Mouse (Mus musculus) neural tube, embryonic 13.5 days (tissue): ENCODE data around the gene Hint1. TPM values are rescaled to one million over a fixed set of nuclear protein-coding genes. Genes with fewer than 3 reads are reported as not detected.

Source experiments
- ATAC-seq: fragments of 200-750 bp; cut with Nextera tagmentation; 2 replicates; pipeline ENCODE4 v1.8.0; 2017; ENCODE audit warnings: low read depth, mild to moderate bottlenecking, moderate TSS enrichment, moderate library complexity
- H3K27ac ChIP-seq: fragments of 300-500 bp; sonication (generic); replicated peaks from 2 replicates; pipeline ENCODE4 v1.5.1; 2015; ENCODE audit warnings: moderate library complexity, mild to moderate bottlenecking, inconsistent platforms
- H3K27me3 ChIP-seq: fragments of 300-500 bp; sonication (generic); 2 replicates; pipeline ENCODE4 v1.6.1; 2015; ENCODE audit warnings: mild to moderate bottlenecking, inconsistent platforms
- H3K36me3 ChIP-seq: fragments of 300-500 bp; sonication (generic); 2 replicates; pipeline ENCODE4 v1.6.1; 2015; ENCODE audit warnings: mild to moderate bottlenecking, inconsistent platforms
- H3K4me1 ChIP-seq: fragments of 300-500 bp; sonication (generic); replicated peaks from 2 replicates; pipeline ENCODE4 v1.6.1; 2015; ENCODE audit warnings: inconsistent platforms
- H3K4me2 ChIP-seq: fragments of 300-500 bp; sonication (generic); 2 replicates; pipeline ENCODE4 v1.6.1; 2015; ENCODE audit warnings: inconsistent platforms, mild to moderate bottlenecking, moderate library complexity
- H3K4me3 ChIP-seq: fragments of 300-500 bp; sonication (generic); 2 replicates; pipeline ENCODE4 v1.5.1; 2015; ENCODE audit warnings: mild to moderate bottlenecking, inconsistent platforms
- H3K9ac ChIP-seq: fragments of 300-500 bp; sonication (generic); 2 replicates; pipeline ENCODE4 v1.6.1; 2015; ENCODE audit warnings: moderate library complexity, mild to moderate bottlenecking, inconsistent platforms
- H3K9me3 ChIP-seq: fragments of 300-500 bp; sonication (generic); 2 replicates; pipeline ENCODE4 v1.6.1; 2016; ENCODE audit warnings: inconsistent platforms
- WGBS: fragments of 180-500 bp; shearing (Covaris S2); methylation state at CpG from one replicate; pipeline ENCODE4 v1.1.7; 2015; 5-methylcytosine and 5-hydroxymethylcytosine counted together
- polyA plus RNA-seq: library from polyadenylated mRNA; unstranded; fragments of >200 nt; fragmentation: Nextera tagmentation; extraction: Ambion mirVana; gene quantifications from 2 replicates; pipeline ENCODE4 v1.2.1, GENCODE M21; 2015

The Hint1 gene
- polyA plus RNA-seq = 715 and 824 TPM in 2 replicates

GRCm38 (mm10) chr11:54866119-54867048, at the start of gene Hint1:
Gene Hint1, plus strand, starts transcription at chr11:54866383.
- H3K9ac ChIP-seq = peak within 1 kb of the TSS; percentile 98
- peak within 1 kb of the TSS; percentile 91 for H3K27ac ChIP-seq
- H3K4me3 ChIP-seq = peak within 1 kb of the TSS; percentile 82
- no peaks in the 10 kb centered on the region for H3K27me3 ChIP-seq
- peak; percentile 81 for ATAC-seq
- WGBS = 2% methylated on average over 100 of the region's 107 CpGs
- no peaks in the 10 kb centered on the region for H3K9me3 ChIP-seq
- peak within 1 kb of the TSS; percentile 82 for H3K4me2 ChIP-seq
- H3K4me1 ChIP-seq = peaks cover 45% of the 10 kb centered on the region
- peaks cover 19% of the 10 kb centered on the region for H3K36me3 ChIP-seq

- WGBS = 41% methylated on average over 4 of the region's 4 CpGs
- Histone ChIP-seq H3K27ac (peak overlapping the region; percentile 35; the same call in 1 of the 2 replicates), H3K4me2 (no peak overlapping the region), H3K9ac (no peak overlapping the region), H3K4me3 (no peak overlapping the region), H3K9me3 (no peaks in the 10 kb centered on the region), H3K36me3 (no peaks in the 10 kb centered on the region), H3K27me3 (no peaks in the 10 kb centered on the region), H3K4me1 (peaks cover 39% of the 10 kb centered on the region)
- no peak for ATAC-seq
Measured at GRCm38 (mm10) chr11:54817449-54817848, 48.7 kb upstream of the Hint1 start.

GRCm38 (mm10) chr11:54819489-54819888, 46.7 kb upstream of the Hint1 start:
- no peak for ATAC-seq
- no peaks in the 10 kb centered on the region for H3K27me3 ChIP-seq
- H3K4me1 ChIP-seq = peaks cover 26% of the 10 kb centered on the region
- H3K4me3 ChIP-seq = no peak overlapping the region
- H3K27ac ChIP-seq = no peak overlapping the region
- H3K36me3 ChIP-seq = no peaks in the 10 kb centered on the region
- no peaks in the 10 kb centered on the region for H3K9me3 ChIP-seq
- no peak overlapping the region for H3K4me2 ChIP-seq
- no peak overlapping the region for H3K9ac ChIP-seq
- WGBS = 60% methylated on average over 7 of the region's 7 CpGs

GRCm38 (mm10) chr11:54823467-54823866, 42.7 kb upstream of the Hint1 start:
- H3K4me3 ChIP-seq = no peak overlapping the region
- ATAC-seq = no peak
- H3K36me3 ChIP-seq = no peaks in the 10 kb centered on the region
- H3K9me3 ChIP-seq = no peaks in the 10 kb centered on the region
- 87% methylated on average over 4 of the region's 4 CpGs for WGBS
- no peaks in the 10 kb centered on the region for H3K27me3 ChIP-seq
- H3K4me1 ChIP-seq = peaks cover 14% of the 10 kb centered on the region
- H3K9ac ChIP-seq = no peak overlapping the region; the same call in 1 of the 2 replicates
- H3K4me2 ChIP-seq = no peak overlapping the region
- H3K27ac ChIP-seq = no peak overlapping the region

GRCm38 (mm10) chr11:54825774-54826173, 40.4 kb upstream of the Hint1 start:
- no peaks in the 10 kb centered on the region for H3K9me3 ChIP-seq
- 83% methylated on average over 4 of the region's 4 CpGs for WGBS
- no peaks in the 10 kb centered on the region for H3K27me3 ChIP-seq
- no peak overlapping the region for H3K4me2 ChIP-seq
- H3K9ac ChIP-seq = no peak overlapping the region
- no peak for ATAC-seq
- no peaks in the 10 kb centered on the region for H3K36me3 ChIP-seq
- H3K27ac ChIP-seq = no peak overlapping the region
- H3K4me1 ChIP-seq = no peaks in the 10 kb centered on the region; the same call in 1 of the 2 replicates
- H3K4me3 ChIP-seq = no peak overlapping the region

- WGBS = 84% methylated on average over 8 of the region's 8 CpGs
- H3K4me3 ChIP-seq = no peak overlapping the region
- H3K4me2 ChIP-seq = no peak overlapping the region
- H3K4me1 ChIP-seq = no peaks in the 10 kb centered on the region
- no peaks in the 10 kb centered on the region for H3K9me3 ChIP-seq
- no peak for ATAC-seq
- H3K9ac ChIP-seq = no peak overlapping the region
- H3K27me3 ChIP-seq = no peaks in the 10 kb centered on the region
- no peaks in the 10 kb centered on the region for H3K36me3 ChIP-seq
- H3K27ac ChIP-seq = no peak overlapping the region
Measured at GRCm38 (mm10) chr11:54826819-54827218, 39.4 kb upstream of the Hint1 start.

- ATAC-seq = no peak
- Histone ChIP-seq H3K36me3 (no peaks in the 10 kb centered on the region), H3K27me3 (no peaks in the 10 kb centered on the region), H3K9me3 (no peaks in the 10 kb centered on the region), H3K4me3 (no peak overlapping the region), H3K4me1 (no peaks in the 10 kb centered on the region), H3K9ac (no peak overlapping the region), H3K4me2 (no peak overlapping the region), H3K27ac (no peak overlapping the region)
- 94% methylated on average over 4 of the region's 4 CpGs for WGBS
Measured at GRCm38 (mm10) chr11:54833833-54834232, 32.4 kb upstream of the Hint1 start.

- H3K9me3 ChIP-seq = no peaks in the 10 kb centered on the region
- no peaks in the 10 kb centered on the region for H3K4me1 ChIP-seq
- no peak overlapping the region for H3K4me3 ChIP-seq
- WGBS = 64% methylated on average over 2 of the region's 2 CpGs
- H3K4me2 ChIP-seq = no peak overlapping the region
- no peak overlapping the region for H3K27ac ChIP-seq
- no peak for ATAC-seq
- no peaks in the 10 kb centered on the region for H3K27me3 ChIP-seq
- peaks cover under 1% of the 10 kb centered on the region; the same call in 1 of the 2 replicates for H3K36me3 ChIP-seq
- no peak overlapping the region for H3K9ac ChIP-seq
Measured at GRCm38 (mm10) chr11:54834596-54834995, 31.6 kb upstream of the Hint1 start.

GRCm38 (mm10) chr11:54836106-54836505, 30.1 kb upstream of the Hint1 start:
- Histone ChIP-seq H3K36me3 (peaks cover 3% of the 10 kb centered on the region; the same call in 1 of the 2 replicates), H3K4me1 (no peaks in the 10 kb centered on the region)
- WGBS = 74% methylated on average over 9 of the region's 9 CpGs

GRCm38 (mm10) chr11:54839696-54840095, 26.5 kb upstream of the Hint1 start:
- H3K36me3 ChIP-seq = peaks cover 3% of the 10 kb centered on the region; the same call in 1 of the 2 replicates
- peaks cover 5% of the 10 kb centered on the region for H3K4me1 ChIP-seq
- no peaks in the 10 kb centered on the region for H3K9me3 ChIP-seq
- no peak overlapping the region for H3K4me2 ChIP-seq
- WGBS = 84% methylated on average over 4 of the region's 4 CpGs
- H3K27ac ChIP-seq = no peak overlapping the region
- no peaks in the 10 kb centered on the region for H3K27me3 ChIP-seq
- H3K9ac ChIP-seq = no peak overlapping the region
- ATAC-seq = no peak
- H3K4me3 ChIP-seq = no peak overlapping the region

More at GRCm38 (mm10) chr11:54836106-54836505, 30.1 kb upstream of the Hint1 start:
- Histone ChIP-seq H3K9ac (no peak overlapping the region), H3K9me3 (no peaks in the 10 kb centered on the region), H3K4me2 (no peak overlapping the region), H3K27ac (no peak overlapping the region), H3K27me3 (no peaks in the 10 kb centered on the region), H3K4me3 (no peak overlapping the region)
- no peak for ATAC-seq

- ATAC-seq = no peak
- Histone ChIP-seq H3K27me3 (no peaks in the 10 kb centered on the region), H3K27ac (no peak overlapping the region), H3K4me3 (no peak overlapping the region), H3K36me3 (peaks cover 3% of the 10 kb centered on the region; the same call in 1 of the 2 replicates), H3K4me1 (peaks cover 17% of the 10 kb centered on the region), H3K9me3 (no peaks in the 10 kb centered on the region), H3K9ac (no peak overlapping the region), H3K4me2 (no peak overlapping the region)
- WGBS = 93% methylated on average over 11 of the region's 11 CpGs
Measured at GRCm38 (mm10) chr11:54840891-54841290, 25.3 kb upstream of the Hint1 start.

- Histone ChIP-seq H3K4me3 (no peak overlapping the region), H3K4me2 (no peak overlapping the region), H3K9ac (no peak overlapping the region), H3K4me1 (peaks cover 24% of the 10 kb centered on the region), H3K36me3 (peaks cover 3% of the 10 kb centered on the region; the same call in 1 of the 2 replicates), H3K9me3 (no peaks in the 10 kb centered on the region), H3K27me3 (no peaks in the 10 kb centered on the region), H3K27ac (0 out of 2 replicates have a peak overlapping the region, but pooled peaks have one; percentile 10)
- ATAC-seq = no peak
- 42% methylated on average over 9 of the region's 9 CpGs for WGBS
Measured at GRCm38 (mm10) chr11:54844424-54844823, 21.8 kb upstream of the Hint1 start.
